Mouse (Mus musculus): ENCODE data around the gene Mrrf.

- no peak for TF ChIP-seq CTCF (conservative IDR thresholded peaks at IDR 0.05; ENCODE audit: low read length)
- TF ChIP-seq POU5F1 (IDR thresholded peaks at IDR 0.05; ENCODE audit: borderline replicate concordance, low read length), result no peak
Measured at GRCm38 (mm10) chr2:36202611-36202880, 66.4 kb downstream of the Mrrf start.
